Comparison of ENCODE assay signal across 10 mouse cellular contexts in genomic region chr2:167602978-167603377, GRCm38 (mm10). TPM values are rescaled to one million over a fixed set of nuclear protein-coding genes. Genes with fewer than 3 reads are reported as not detected.
A peak's percentile ranks its signal among the peaks of the same experiment; 100 is the strongest.
DNase-seq lines count a peak whose midpoint lies in the region; ATAC-seq and TF ChIP-seq lines count a peak whose summit lies in the region.
"Had no signal": no experiment of that assay in that cellular context is flagged by ENCODE, and none has a peak within 500 bp of the region (broad histone marks: within the 10 kb centered on the region; RNA-seq: fewer than 3 reads in every experiment).

No protein-coding gene starts in this region.

- H3K4me1 ChIP-seq in kidney, postnatal 0 days (replicated peaks; ENCODE audit: insufficient read depth, low read length), result peaks cover 7% of the 10 kb centered on the region; the same call in 1 of the 2 replicates
- peaks cover 3 to 43% of the 10 kb centered on the region in 2 experiments; a peak in 3 of 4 replicates for H3K4me1 ChIP-seq in CH12.LX (ENCODE audit: control insufficient read depth in 1 of 2, insufficient read depth in 2 of 2)

- H3K9me3 ChIP-seq in kidney, postnatal 0 days (replicated peaks; ENCODE audit: low read length), result no peaks in the 10 kb centered on the region
- H3K9me3 ChIP-seq in CH12.LX (replicated peaks; ENCODE audit: low read length), result no peaks in the 10 kb centered on the region

- no peak overlapping the region for H3K27ac ChIP-seq in kidney, postnatal 0 days
- H3K27ac ChIP-seq in CH12.LX (ENCODE audit: insufficient read depth, low read depth), result no peak overlapping the region

- H3K79me2 ChIP-seq in CH12.LX (replicated peaks; ENCODE audit: control insufficient read depth, extremely low read depth, insufficient read depth, poor library complexity, severe bottlenecking), result no peaks in the 10 kb centered on the region

- H3K36me3 ChIP-seq in kidney, postnatal 0 days (ENCODE audit: insufficient read depth, low read length), result peaks cover 3% of the 10 kb centered on the region; the same call in 1 of the 2 replicates
- H3K36me3 ChIP-seq in CH12.LX (replicated peaks in 1 of 2; ENCODE audit: control insufficient read depth in 1 of 2, insufficient read depth in 1 of 2, low read length in 1 of 2), result peaks cover 6 to 17% of the 10 kb centered on the region in 2 experiments

- peak; percentile 54 for TF ChIP-seq CTCF in kidney, postnatal 0 days (IDR thresholded peaks at IDR 0.05; ENCODE audit: low read depth)
- peak in 1 of 2 experiments; percentile 90; a peak in 2 of 4 replicates for TF ChIP-seq CTCF in CH12.LX (conservative IDR thresholded peaks at IDR 0.05 in 1 of 2, IDR thresholded peaks at IDR 0.05 in 1 of 2; ENCODE audit: low read depth in 2 of 2, low read length in 2 of 2)

- no peak overlapping the region for H3K4me3 ChIP-seq in kidney, postnatal 0 days (replicated peaks; ENCODE audit: low read depth, low read length)
- H3K4me3 ChIP-seq in CH12.LX (replicated peaks in 1 of 3; ENCODE audit: low read depth in 2 of 3, low read length in 2 of 3, poor library complexity in 1 of 3), result no peak overlapping the region

- TF ChIP-seq POLR2A in CH12.LX (IDR thresholded peaks at IDR 0.05; ENCODE audit: low read depth, low read length), result no peak

- dilution Hi-C loops in CH12.LX (cut with MboI; ENCODE audit: extremely low pct_ligation_motif_present, extremely low pct_unique_long_range_greater_than_20kb, low sequenced_read_pairs), result no loop called here

- H3K27me3 ChIP-seq in kidney, postnatal 0 days (ENCODE audit: insufficient read depth, low read length), result no peaks in the 10 kb centered on the region
- no peaks in the 10 kb centered on the region for H3K27me3 ChIP-seq in CH12.LX (replicated peaks)

- peak; percentile 89 for TF ChIP-seq RAD21 in CH12.LX (IDR thresholded peaks at IDR 0.05; ENCODE audit: low read depth, low read length)

- in situ Hi-C loops in CH12.LX (cut with MboI; ENCODE audit: low pct_ligation_motif_present, low pct_unique_long_range_greater_than_20kb, low sequenced_read_pairs), result loop anchor here (5.0 kb wide), 1 partner anchor 71 kb away; no protein-coding TSS in a partner anchor

- no peak for ATAC-seq in kidney, postnatal 0 days (replicated peaks; ENCODE audit: low FRiP score, low read depth)

- H3K9ac ChIP-seq in kidney, postnatal 0 days (ENCODE audit: low read depth, low read length), result no peak overlapping the region
- H3K9ac ChIP-seq in CH12.LX (ENCODE audit: insufficient read depth, low read depth), result no peak overlapping the region

- no peak overlapping the region for H3K4me2 ChIP-seq in kidney, postnatal 0 days (ENCODE audit: low read length)
- no peak overlapping the region for H3K4me2 ChIP-seq in CH12.LX (ENCODE audit: insufficient read depth, low read depth, poor library complexity, severe bottlenecking)

- 42% methylated on average over 5 of the region's 5 CpGs for WGBS in kidney, postnatal 0 days

- no peak for TF ChIP-seq EP300 in CH12.LX (IDR thresholded peaks at IDR 0.05; ENCODE audit: low read length)

- peak; percentile 71 for DNase-seq in embryo, embryonic 10 days (ENCODE audit: low spot score)
- no peak for DNase-seq in embryo, embryonic 9.5 days (ENCODE audit: extremely low spot score)
- peak; percentile 65 for DNase-seq in kidney, postnatal 0 days (ENCODE audit: low spot score)
- no peak for DNase-seq in kidney, adult 9 months
- no peak for DNase-seq in CH12.LX (ENCODE audit: extremely low read depth)
- DNase-seq in kidney, postnatal 4 days, result peak; percentile 69 to 74
- no peak for DNase-seq in urinary bladder, adult 2 months (ENCODE audit: low spot score)
- DNase-seq in frontal cortex, postnatal 36 days (ENCODE audit: low spot score in 2 of 2), result no peak
- DNase-seq: cerebellum, postnatal 25 days had no signal

TF ChIP-seq in CH12.LX, 34 proteins besides CTCF, POLR2A, EP300 and RAD21:
- TF ChIP-seq KAT2A (IDR thresholded peaks at IDR 0.05; ENCODE audit: insufficient replicate concordance, low read length) (no peak), SMC3 (IDR thresholded peaks at IDR 0.05; ENCODE audit: low read depth, low read length) (peak; percentile 96), TCF12 (IDR thresholded peaks at IDR 0.05; ENCODE audit: low read depth, low read length) (peak; percentile 21; the same call in 1 of the 2 replicates), MEF2A (IDR thresholded peaks at IDR 0.05; ENCODE audit: borderline replicate concordance, low read depth, low read length) (peak; percentile 12; the same call in 1 of the 2 replicates), ZC3H11A (IDR thresholded peaks at IDR 0.05; ENCODE audit: low read depth, low read length) (peak; percentile 96), MAX (IDR thresholded peaks at IDR 0.05; ENCODE audit: low read length) (no peak)

RNA-seq across cellular contexts. Expression of gene Ube2v1, which starts 28.9 kb away (rescaled TPM):
- polyA plus RNA-seq in kidney, postnatal 0 days (2015; fragmentation: Nextera tagmentation; extraction: Ambion mirVana), result 256 and 262 TPM in 2 replicates
- total RNA-seq in CH12.LX (2012; rRNA removed) (126 TPM in 2 replicates), CH12.LX (2014; rRNA removed) (84.0 and 92.8 TPM in 2 replicates)
- polyA plus RNA-seq in CH12.LX (2012; ENCODE audit: insufficient read length, low read depth), result 157 and 184 TPM in 2 replicates
- polyA plus RNA-seq in urinary bladder, adult 2 months (2012; rRNA removed), result 111 and 152 TPM in 2 replicates

RNA-seq across cellular contexts. Expression of gene Gm20431, which starts 58.3 kb away (rescaled TPM):
- 11.2 and 12.6 TPM in 2 replicates for polyA plus RNA-seq in kidney, postnatal 0 days (2015; fragmentation: Nextera tagmentation; extraction: Ambion mirVana)
- total RNA-seq in CH12.LX (2012; rRNA removed) (10.3 and 15.0 TPM in 2 replicates), CH12.LX (2014; rRNA removed) (not detected in 2 replicates)
- 2.4 TPM in 1 of 2 replicates, not detected in the other for polyA plus RNA-seq in CH12.LX (2012; ENCODE audit: insufficient read length, low read depth)
- polyA plus RNA-seq in urinary bladder, adult 2 months (2012; rRNA removed), result not detected in 2 replicates
- polyA plus RNA-seq: large intestine, adult 2 months had no signal

Comparison
In these comparisons a context has a peak if more than half of its experiments do, and no peak if none do; other contexts are left out.
1. DNase-seq: peak in embryo, embryonic 10 days (single experiment), kidney, postnatal 0 days (single experiment) and kidney, postnatal 4 days (2 of 2); none in embryo, embryonic 9.5 days (single experiment), kidney, adult 9 months (single experiment), CH12.LX (single experiment), urinary bladder, adult 2 months (single experiment) and frontal cortex, postnatal 36 days (0 of 2).